Mouse (Mus musculus) c-Kit-negative CD71-positive TER-119-positive erythroid progenitor cells, embryonic 14.5 days (primary cell): ENCODE measurements around the gene Gm9736.
"Not testable (repeated sequence)": the region's sequence is repeated elsewhere in the genome, so short reads cannot be mapped to it uniquely, and the experiment has no call there.

Source experiments
- DNase-seq: peaks from one replicate; pipeline ENCODE4 v3.0.0-alpha.2; 2013; ENCODE audit warnings: low read depth, low spot score

Gene Gm9736

DNA sequence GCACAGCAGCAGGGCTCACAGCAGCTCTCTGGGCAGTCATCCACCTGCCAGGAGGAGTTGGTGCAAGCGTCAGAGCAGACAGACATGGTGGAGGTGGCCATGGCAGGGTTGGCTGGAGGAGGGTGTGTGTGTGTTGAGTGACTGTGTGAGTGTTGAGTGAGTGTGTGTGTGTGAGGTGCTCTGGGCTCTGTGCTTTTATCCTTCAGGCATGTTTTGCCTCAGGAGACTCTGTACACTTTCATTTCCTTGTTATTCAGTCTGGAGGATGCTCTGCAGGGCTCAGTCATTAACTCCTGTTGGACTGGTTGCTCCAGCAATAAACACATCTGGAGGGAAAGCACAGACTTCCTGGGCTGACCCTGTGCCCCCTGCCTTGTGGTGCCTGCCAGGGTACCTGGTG is at the start of gene Gm9736:
TSS of gene Gm9736 (minus strand) at position 101 of the 400 bp plus-strand sequence.
- DNase-seq = not testable (repeated sequence)

DNA sequence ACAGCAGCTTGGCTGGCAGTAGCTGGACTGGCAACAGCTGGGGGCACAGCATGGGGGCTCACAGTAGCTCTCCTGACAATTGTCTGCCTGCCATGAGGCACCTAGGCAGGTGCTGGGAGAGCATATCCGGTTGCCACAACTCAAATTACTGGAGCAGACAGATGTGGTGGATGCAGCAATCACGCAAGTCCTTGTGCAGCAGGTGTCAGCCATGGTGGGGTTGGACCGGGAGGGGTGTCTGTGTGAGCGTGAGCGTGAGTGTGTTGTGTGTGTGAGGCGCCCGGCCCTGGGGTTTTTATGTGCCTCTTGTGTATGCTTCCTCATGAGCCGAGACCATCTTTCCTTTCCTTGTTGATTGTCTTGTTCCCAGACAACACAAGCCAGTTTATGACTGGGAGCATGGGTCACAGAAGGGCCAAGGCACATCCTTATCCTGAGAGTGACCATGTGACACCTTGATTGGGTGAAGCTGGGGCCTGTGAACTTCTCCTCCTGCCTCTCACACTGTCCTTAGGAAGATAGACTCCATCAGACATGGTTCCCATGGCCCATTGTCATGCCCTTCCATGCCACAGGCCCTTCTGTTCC is 47.9 kb upstream of the Gm9736 start, which contains the start of gene Gm19668:
TSS of gene Gm19668 (minus strand) at position 213 of the 588 bp plus-strand sequence.
- DNase-seq = no peak

DNA sequence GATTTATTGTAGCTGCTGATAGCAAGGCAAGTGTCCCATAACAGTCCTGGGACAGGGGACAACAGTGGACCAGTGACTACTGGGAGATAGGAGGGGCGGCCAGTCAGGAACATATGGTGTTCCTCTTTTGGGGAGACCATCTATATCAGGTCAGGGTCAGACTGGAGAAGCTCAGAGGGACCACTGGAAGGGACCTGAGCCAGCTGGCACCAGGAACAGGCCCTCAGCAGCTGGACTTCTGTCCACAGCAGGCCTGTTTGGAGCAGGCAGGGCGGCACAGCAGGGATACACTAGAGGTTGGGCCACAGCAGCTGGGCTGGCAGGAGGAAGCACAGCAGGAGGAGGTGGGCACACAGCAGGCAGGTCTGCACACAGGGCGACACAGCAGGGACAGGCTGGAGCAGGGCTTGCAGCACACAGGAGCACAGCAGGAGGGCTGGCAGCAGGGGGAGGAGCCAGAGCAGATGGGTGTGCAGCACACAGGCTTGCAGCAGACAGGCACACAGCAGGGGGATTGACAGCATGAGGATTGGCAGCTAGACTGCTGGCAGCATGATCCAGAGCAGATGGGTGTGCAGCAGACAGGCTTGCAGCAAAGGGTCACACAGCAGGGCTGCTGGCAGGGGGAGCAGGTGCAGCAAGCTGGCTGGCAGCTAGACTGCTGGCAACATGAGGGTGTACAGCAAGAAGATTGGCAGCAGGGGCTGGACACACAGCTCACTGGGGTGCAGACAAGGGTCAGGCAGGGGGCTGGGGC is 47.2 kb upstream of the Gm9736 start:
- DNase-seq = not testable (repeated sequence)

DNA sequence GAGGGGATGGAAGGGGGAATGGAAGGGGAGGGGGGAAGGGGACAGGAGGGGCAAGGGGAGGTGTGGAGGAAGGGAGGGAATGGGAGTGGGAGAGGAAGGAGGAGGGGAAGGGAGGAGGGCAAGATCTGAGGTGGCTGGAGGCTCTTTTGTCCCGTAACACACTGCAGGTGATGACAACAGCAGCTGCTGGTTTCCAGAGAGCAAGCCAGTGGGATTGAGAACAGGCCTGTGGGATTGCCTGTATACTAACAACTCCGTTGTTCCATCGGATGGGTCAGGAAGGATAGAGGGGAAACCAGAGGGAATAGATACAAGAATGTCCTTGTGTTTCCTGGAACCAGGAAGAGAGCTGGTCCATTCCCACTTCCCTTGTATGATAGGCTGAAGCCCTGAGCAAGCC is 46.5 kb upstream of the Gm9736 start:
- no peak for DNase-seq

DNA sequence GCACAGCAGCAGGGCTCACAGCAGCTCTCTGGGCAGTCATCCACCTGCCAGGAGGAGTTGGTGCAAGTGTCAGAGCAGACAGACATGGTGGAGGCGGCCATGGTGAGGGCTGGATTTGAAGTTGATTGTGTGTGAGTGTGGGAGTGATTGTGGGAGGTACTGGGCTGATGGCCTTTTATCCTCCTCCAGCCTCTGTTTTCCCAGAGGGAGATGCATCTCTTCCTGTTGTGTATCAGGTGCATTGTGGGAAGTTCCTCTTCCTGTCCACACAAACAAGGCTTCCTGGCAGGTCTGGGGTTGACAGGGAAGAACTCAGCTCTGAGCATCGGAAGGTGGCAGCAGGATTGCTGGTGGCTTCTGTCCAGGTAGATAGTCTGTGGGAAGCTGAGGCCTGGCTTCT is 43.8 kb upstream of the Gm9736 start, which contains the start of gene Gm9639:
TSS of gene Gm9639 (minus strand) at position 101 of the 400 bp plus-strand sequence.
- DNase-seq = no peak

DNA sequence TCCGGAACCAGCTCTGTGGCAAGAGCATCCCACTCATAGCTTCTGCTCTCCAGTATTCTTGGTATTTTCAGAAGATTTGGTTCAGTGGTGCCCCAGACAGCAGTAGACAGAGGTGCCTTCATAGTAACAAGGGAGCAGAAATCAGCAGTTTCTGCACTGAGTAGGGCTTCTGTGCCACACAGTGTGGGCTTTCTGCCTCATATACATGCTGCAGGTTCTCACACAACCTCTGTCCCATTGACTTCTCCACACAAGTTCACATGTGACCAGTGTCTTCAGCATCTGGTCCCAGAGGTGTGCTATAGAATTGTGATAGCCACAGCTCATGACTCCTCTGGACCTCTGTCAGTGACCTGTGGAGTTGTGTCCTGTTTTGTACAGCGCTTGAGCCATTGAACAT is 37.5 kb upstream of the Gm9736 start:
- DNase-seq = no peak

DNA sequence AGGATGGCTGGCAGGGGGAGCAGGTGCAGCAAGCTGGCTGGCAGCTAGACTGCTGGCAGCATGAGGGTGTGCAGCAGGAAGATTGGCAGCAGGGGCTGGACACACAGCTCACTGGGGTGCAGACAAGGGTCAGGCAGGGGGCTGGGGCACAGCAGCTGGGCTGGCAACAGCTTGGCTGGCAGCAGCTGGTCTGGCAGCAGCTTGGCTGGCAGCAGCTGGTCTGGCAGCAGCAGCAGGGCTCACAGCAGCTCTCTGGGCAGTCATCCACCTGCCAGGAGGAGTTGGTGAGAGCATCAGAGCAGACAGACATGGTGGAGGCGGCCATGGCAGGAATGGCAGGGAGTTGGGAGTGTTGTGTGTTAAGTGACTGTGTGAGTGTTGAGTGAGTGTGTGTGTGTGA is 36.7 kb upstream of the Gm9736 start, which contains the start of gene Gm7137:
TSS of gene Gm7137 (minus strand) at position 325 of the 400 bp plus-strand sequence.
- not testable (repeated sequence) for DNase-seq

DNA sequence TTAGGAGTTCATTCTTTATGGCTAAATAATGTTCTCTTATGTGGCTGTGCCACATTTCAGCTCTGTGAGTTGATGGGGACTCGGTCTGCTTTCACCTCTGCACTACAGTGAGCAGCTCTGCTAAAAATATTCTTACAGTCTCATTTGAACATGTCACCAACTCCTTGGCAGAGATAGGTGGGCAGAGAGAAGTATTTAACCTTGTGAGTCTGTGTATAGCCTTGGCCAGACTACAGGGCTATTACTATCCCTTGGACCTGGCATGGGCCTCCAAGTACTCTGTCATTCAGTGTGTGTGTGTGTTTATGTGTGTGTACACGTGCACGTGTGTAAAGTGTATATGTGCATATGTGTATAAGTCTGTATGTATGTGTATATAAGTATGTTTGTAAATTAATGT is 32.2 kb upstream of the Gm9736 start:
- not testable (repeated sequence) for DNase-seq

DNA sequence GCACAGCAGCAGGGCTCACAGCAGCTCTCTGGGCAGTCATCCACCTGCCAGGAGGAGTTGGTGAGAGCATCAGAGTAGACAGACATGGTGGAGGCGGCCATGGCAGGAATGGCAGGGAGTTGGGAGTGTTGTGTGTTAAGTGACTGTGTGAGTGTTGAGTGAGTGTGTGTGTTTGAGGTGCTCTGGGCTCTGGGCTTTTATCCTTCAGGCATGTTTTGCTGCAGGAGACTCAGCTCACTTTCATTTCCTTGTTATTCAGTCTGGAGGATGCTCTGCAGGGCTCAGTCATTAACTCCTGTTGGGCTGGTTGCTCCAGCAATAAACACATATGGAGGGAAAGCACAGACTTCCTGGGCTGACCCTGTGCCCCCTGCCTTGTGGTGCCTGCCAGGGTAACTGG is 31.3 kb upstream of the Gm9736 start, which contains the start of gene Gm3250:
TSS of gene Gm3250 (minus strand) at position 101 of the 400 bp plus-strand sequence.
- DNase-seq = not testable (repeated sequence)

DNA sequence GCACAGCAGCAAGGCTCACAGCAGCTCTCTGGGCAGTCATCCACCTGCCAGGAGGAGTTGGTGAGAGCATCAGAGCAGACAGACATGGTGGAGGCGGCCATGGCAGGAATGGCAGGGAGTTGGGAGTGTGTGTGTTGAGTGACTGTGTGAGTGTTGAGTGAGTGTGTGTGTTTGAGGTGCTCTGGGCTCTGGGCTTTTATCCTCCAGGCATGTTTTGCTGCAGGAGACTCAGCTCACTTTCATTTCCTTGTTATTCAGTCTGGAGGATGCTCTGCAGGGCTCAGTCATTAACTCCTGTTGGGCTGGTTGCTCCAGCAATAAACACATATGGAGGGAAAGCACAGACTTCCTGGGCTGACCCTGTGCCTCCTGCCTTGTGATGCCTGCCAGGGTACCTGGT is 25.7 kb upstream of the Gm9736 start, which contains the start of gene Gm7138:
TSS of gene Gm7138 (minus strand) at position 101 of the 400 bp plus-strand sequence.
- DNase-seq = not testable (repeated sequence)

DNA sequence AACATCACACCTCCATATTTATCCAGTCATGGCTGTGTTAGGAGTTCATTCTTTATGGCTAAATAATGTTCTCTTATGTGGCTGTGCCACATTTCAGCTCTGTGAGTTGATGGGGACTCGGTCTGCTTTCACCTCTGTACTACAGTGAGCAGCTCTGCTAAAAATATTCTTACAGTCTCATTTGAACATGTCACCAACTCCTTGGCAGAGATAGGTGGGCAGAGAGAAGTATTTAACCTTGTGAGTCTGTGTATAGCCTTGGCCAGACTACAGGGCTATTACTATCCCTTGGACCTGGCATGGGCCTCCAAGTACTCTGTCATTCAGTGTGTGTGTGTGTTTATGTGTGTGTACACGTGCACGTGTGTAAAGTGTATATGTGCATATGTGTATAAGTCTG is 21.0 kb upstream of the Gm9736 start:
- not testable (repeated sequence) for DNase-seq

DNA sequence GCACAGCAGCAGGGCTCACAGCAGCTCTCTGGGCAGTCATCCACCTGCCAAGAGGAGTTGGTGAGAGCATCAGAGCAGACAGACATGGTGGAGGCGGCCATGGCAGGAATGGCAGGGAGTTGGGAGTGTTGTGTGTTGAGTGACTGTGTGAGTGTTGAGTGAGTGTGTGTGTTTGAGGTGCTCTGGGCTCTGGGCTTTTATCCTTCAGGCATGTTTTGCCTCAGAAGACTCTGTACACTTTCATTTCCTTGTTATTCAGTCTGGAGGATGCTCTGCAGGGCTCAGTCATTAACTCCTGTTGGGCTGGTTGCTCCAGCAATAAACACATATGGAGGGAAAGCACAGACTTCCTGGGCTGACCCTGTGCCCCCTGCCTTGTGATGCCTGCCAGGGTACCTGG is 20.1 kb upstream of the Gm9736 start, which contains the start of gene Gm3238:
TSS of gene Gm3238 (minus strand) at position 101 of the 400 bp plus-strand sequence.
- not testable (repeated sequence) for DNase-seq

DNA sequence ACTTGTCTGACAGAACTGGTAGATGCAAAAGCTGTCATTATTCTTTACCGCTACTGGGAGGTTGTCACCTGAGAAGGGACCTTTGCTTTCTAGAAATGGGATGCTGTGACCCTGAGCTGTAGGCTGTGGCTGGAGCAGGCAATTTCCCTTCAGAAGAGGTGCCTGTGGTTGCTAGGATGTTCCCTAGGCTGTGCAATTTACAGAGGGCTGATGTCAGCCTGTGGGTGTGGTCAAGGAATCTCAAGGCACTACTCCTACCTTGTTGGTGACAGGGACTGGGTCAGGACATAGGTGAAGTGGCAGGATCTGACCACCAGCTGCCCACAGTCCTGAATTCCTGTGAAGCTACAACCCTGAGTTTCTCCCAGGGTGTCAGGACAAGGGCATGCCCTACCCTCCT is 18.6 kb upstream of the Gm9736 start:
- no peak for DNase-seq

DNA sequence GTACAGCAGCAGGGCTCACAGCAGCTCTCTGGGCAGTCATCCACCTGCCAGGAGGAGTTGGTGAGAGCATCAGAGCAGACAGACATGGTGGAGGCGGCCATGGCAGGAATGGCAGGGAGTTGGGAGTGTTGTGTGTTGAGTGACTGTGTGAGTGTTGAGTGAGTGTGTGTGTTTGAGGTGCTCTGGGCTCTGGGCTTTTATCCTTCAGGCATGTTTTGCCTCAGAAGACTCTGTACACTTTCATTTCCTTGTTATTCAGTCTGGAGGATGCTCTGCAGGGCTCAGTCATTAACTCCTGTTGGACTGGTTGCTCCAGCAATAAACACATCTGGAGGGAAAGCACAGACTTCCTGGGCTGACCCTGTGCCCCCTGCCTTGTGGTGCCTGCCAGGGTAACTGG is 8.4 kb upstream of the Gm9736 start, which contains the start of gene Gm3233:
TSS of gene Gm3233 (minus strand) at position 101 of the 400 bp plus-strand sequence.
- not testable (repeated sequence) for DNase-seq

DNA sequence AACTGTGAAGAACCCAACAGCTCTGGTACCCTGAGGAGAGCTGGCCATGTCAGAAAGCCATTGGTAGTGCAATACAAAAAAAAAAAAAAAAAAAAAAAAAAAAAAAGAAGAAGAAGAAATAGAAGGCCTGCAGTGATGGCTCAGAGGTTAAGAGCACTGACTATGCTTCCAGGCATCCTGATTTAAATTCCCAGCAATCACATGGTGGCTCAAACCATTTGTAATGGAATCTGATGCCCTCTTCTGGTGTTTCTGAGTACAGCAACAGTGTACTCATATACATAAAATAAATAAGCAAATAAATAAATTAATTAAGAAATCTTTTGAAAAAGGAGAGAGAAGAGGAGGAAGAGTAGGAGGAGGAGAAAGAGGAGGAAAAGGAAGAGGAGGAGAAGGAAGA is 2.3 kb upstream of the Gm9736 start:
- DNase-seq = no peak

DNA sequence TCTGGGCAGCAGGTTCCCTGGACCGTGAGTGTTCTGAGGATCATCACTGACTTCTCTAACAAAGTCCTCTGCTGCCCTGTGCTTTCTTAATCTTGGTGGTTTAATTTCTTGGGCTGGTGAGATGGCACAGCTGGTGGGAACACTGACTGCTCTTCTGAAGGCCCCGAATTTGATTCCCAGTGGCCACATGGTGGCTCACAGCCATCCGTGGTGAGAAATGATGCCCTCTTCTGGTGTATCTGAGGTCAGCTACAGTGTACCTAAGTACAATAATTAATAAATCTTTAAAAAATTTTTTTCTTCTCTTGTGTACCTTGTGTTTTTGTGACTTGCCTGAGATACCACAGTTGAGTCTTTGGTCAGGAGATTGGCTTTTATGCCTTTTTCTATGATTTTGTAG is 1.2 kb upstream of the Gm9736 start:
- DNase-seq = not testable (repeated sequence)

DNA sequence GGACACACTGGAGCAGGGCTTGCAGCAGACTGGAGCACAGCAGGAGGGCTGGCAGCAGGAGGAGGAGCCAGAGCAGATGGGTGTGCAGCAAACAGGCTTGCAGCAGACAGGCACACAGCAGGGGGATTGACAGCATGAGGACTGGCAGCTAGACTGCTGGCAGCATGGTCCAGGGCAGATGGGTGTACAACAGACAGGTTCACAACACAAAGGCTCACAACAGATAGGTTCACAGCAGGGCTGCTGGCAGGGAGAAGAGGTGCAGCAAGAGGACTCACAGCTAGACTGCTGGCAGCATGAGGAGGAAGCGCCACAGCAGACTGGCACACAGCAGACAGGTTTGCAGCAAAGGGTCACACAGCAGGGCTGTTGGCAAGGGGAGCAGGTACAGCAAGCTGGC is 468 bp downstream of the Gm9736 start:
- DNase-seq = not testable (repeated sequence)

DNA sequence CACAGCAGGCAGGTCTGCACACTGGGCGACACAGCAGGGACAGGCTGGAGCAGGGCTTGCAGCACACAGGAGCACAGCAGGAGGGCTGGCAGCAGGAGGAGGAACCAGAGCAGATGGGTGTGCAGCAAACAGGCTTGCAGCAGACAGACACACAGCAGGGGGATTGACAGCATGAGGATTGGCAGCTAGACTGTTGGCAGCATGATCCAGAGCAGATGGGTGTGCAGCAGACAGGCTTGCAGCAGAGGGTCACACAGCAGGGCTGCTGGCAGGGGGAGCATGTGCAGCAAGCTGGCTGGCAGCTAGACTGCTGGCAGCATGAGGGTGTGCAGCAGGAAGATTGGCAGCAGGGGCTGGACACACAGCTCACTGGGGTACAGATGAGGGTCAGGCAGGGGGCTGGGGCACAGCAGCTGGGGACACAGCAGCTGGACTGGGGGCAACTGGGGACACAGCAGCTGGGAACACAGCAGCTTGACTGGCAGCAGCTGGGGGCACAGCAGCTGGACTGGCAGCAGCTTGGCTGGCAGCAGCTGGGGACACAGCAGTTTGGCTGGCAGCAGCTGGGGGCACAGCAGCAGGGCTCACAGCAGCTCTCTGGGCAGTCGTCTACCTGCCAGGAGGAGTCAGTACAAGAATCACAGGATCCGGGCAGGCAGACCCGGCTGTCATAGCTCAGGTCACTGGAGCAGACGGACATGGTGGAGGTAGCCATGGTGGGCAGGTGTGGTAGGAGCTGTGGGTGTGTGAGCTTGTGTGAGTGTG is 9.0 kb downstream of the Gm9736 start, which contains the start of gene Gm18596:
TSS of gene Gm18596 (minus strand) at position 715 of the 765 bp plus-strand sequence.
- not testable (repeated sequence) for DNase-seq

DNA sequence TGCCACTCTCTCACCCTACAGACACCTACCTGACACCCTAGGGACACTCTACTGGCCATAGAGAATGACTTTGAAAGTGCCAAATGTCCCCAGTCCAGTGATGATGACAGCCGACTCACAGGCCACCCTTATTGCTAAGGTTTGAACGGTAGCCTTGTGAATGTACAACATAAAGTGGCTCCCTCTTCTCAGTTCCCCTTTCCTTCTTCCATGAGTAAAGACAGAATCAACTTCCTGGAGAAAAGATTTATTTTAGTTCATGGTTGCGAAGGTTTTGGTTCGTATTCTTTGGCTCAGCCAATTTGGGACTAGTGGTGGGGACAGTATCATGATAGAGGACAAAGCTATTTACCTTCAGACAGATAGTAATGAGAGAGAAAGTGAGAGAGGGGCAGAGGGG is 12.2 kb downstream of the Gm9736 start:
- DNase-seq = no peak

DNA sequence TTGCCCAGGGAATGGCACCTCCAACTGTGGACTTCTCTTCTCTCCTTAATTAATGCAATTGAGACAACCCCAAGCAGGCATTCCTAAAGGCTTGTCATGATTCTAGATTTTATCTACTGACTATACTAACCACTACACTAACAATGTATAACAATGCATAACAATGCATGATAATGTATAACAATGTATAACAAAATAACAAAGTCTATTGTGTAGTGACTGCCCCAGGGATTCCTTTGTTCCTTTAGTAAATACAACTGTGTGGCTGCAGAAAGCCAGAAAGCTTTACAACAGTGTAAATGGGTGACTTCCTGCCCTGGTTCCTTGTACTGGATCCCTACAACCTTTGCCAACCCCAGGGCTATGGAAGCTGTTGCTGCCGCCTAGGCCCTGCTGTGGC is 15.2 kb downstream of the Gm9736 start:
- no peak for DNase-seq

DNA sequence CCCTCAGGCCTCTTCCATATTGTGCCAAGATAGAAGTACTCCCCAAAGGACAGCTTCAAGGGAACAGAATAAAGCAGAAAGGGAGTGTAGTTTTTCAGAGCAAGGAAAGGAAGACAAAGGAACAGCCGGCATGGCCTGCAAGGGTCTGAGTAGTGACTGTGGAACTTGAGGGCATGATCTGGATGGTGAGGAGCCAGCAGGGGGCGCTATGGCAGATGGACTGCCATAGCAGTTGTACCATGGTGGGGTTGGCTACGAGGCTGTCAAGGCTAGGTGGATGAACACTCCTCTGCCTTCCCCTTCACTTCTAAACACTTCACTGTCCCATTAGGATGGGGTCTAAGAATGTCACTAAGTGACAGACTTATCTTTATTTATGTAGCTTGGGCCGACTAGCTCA is 21.9 kb downstream of the Gm9736 start:
- peak; percentile 8 for DNase-seq

DNA sequence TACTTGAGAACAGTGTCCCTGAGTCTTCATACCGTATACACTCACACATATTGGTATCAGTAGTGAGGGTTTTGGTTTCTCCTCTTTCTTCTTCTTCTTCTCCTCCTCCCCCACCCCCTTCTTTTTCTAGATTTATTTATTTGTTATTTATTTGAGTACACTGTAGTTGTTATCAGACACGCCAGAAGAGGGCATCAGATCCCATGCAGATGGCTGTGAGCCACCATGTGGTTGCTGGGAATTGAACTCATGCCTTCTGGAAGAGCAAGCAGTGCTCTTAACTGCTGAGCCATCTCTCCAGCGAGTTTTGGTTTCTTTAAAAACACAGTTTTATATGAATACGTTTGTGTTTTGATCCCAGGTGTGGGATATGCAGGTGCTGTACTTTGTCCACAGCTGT is 22.9 kb downstream of the Gm9736 start:
- no peak for DNase-seq
